Mouse (Mus musculus): ENCODE measurements around the gene Dlg2.

DNA sequence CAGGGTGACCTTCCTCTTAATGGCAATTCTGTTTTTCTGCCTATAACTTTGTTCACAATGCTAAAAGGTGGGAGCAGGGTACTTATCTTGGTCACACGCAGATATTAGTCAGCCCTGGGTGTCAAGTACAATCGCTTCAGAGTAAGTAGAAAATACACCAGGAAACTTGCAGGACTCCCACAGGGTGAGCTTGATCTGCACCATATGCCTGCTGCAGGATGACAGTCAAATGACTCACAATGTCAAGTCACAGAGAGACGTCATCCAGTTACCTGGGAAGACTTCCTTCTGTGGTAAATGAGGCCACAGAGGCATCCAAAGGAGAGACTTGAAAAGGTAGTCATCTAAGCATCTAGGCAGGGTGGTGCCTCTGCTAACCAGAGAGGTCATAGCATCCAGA is 1721.1 kb downstream of the Dlg2 start:
- TF ChIP-seq CTCF (conservative IDR thresholded peaks at IDR 0.05; ENCODE audit: low read length) (no peak), NANOG (IDR thresholded peaks at IDR 0.05; ENCODE audit: borderline replicate concordance, low read length) (no peak)
